Mouse (Mus musculus): Measurements from ENCODE around the gene Wdr63. TPM values are rescaled to one million over a fixed set of nuclear protein-coding genes. Genes with fewer than 3 reads are reported as not detected.

The Wdr63 gene
- polyA plus RNA-seq, 1 experiment from 2014 or later = not detected

GRCm38 (mm10) chr3:146072780-146073179 is 35.1 kb downstream of the Wdr63 start:
- WGBS = 79% methylated on average over 7 of the region's 7 CpGs
- DNase-seq (ENCODE audit: low spot score) = no peak
- H3K27me3 ChIP-seq (ENCODE audit: low read depth, poor library complexity, severe bottlenecking) = no peaks in the 10 kb centered on the region
- H3K4me1 ChIP-seq = peaks cover 7% of the 10 kb centered on the region; the same call in 1 of the 2 replicates
- H3K4me3 ChIP-seq = no peak overlapping the region
- no peak overlapping the region for H3K27ac ChIP-seq
- H3K36me3 ChIP-seq = no peaks in the 10 kb centered on the region
- H3K9me3 ChIP-seq (replicated peaks) = no peaks in the 10 kb centered on the region

DNA sequence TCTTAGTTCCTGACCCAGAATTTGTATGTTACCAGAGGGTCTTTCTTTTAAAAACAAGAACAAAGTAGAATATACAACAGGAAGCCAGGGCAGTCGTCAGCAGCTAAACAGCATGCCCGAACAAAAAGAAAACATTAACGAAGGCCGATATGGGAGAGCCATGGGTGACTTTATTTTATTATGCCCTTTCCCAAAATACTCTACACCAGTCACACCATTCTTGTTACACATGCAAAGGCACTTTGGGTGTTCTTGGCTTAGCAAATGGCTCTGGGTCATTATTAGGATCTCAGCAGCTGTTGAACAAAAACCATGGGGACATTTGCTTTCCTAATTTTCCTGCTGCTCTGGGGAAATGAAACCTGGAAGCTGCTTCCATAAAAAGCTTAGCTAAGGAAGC is 38.7 kb downstream of the Wdr63 start:
- Histone ChIP-seq H3K4me3 (no peak overlapping the region), H3K36me3 (no peaks in the 10 kb centered on the region), H3K9me3 (replicated peaks) (no peaks in the 10 kb centered on the region), H3K27ac (no peak overlapping the region), H3K4me1 (peaks cover 7% of the 10 kb centered on the region; the same call in 1 of the 2 replicates), H3K27me3 (ENCODE audit: low read depth, poor library complexity, severe bottlenecking) (no peaks in the 10 kb centered on the region)
- 86% methylated on average over 4 of the region's 4 CpGs for WGBS
- no peak for DNase-seq (ENCODE audit: low spot score)

DNA sequence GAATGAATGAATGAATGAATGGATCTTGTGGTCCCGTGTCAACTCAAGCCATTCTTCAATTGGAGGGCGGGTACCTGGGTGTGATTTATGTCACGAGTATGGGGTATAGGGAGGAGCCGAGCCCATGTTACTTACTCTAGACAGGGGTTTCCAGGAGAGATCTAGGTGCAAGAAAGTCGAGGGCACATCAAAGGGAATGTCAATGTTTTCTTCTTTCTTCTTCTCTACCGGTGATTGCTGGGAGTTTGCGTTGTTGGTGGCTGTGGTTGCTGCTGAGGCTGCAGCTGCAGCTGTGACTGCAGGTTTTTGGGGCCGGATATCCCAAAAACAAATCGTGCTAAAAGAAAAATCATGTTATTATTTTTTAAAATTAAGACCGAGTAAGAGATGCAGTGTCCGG is 44.8 kb downstream of the Wdr63 start:
- WGBS = 80% methylated on average over 11 of the region's 11 CpGs

DNA sequence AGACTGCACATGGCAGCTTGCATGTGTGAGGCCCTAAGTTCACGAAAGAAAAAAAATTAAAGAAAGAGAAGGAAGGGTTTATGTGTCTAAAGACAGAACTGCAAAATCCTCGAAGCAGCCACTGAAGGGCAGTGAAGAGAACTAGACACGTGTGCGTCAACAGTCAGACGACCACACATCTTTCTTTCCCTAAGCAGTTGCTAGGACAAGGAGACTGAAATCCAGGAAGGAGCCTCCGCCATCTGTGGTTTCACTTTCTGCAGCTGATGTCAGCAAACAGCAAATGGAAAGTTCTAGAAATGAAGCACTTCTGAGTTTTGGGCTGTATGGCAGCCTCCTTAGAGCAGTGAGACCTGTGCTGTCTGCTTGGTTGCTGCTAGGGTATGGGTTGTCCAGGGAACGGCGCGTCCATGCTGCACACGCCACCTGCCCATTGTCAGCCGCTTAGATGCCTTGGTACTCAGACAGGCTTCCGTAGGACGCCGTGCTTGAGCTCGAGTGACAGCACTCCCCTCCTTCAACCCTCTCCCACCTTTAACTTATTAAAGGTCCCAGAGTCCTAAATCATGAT is 48.5 kb downstream of the Wdr63 start:
- peaks cover 12% of the 10 kb centered on the region for H3K4me1 ChIP-seq
- no peak overlapping the region for H3K27ac ChIP-seq
- peaks cover 4% of the 10 kb centered on the region; the same call in 1 of the 2 replicates for H3K27me3 ChIP-seq (ENCODE audit: low read depth, poor library complexity, severe bottlenecking)
- DNase-seq (ENCODE audit: low spot score) = no peak
- no peaks in the 10 kb centered on the region for H3K36me3 ChIP-seq
- no peak overlapping the region for H3K4me3 ChIP-seq
- 76% methylated on average over 15 of the region's 15 CpGs for WGBS
- no peaks in the 10 kb centered on the region for H3K9me3 ChIP-seq (replicated peaks)

More for the DNA sequence above, 44.8 kb downstream of the Wdr63 start:
- DNase-seq (ENCODE audit: low spot score) = no peak
- Histone ChIP-seq H3K4me3 (no peak overlapping the region), H3K27me3 (ENCODE audit: low read depth, poor library complexity, severe bottlenecking) (no peaks in the 10 kb centered on the region), H3K27ac (no peak overlapping the region), H3K4me1 (peaks cover 12% of the 10 kb centered on the region), H3K9me3 (replicated peaks) (no peaks in the 10 kb centered on the region), H3K36me3 (no peaks in the 10 kb centered on the region)

GRCm38 (mm10) chr3:146058263-146058662 is 49.7 kb downstream of the Wdr63 start:
- peak; percentile 71 for DNase-seq (ENCODE audit: low spot score)
- no peak overlapping the region for H3K27ac ChIP-seq
- peaks cover 4% of the 10 kb centered on the region; the same call in 1 of the 2 replicates for H3K27me3 ChIP-seq (ENCODE audit: low read depth, poor library complexity, severe bottlenecking)
- no peaks in the 10 kb centered on the region for H3K36me3 ChIP-seq
- no peaks in the 10 kb centered on the region for H3K9me3 ChIP-seq (replicated peaks)
- peaks cover 12% of the 10 kb centered on the region for H3K4me1 ChIP-seq
- H3K4me3 ChIP-seq = no peak overlapping the region
- 22% methylated on average over 4 of the region's 4 CpGs for whole genome bisulfite sequencing

GRCm38 (mm10) chr3:146057131-146057530 is 50.8 kb downstream of the Wdr63 start:
- Histone ChIP-seq H3K4me3 (no peak overlapping the region), H3K36me3 (no peaks in the 10 kb centered on the region), H3K27me3 (ENCODE audit: low read depth, poor library complexity, severe bottlenecking) (peaks cover 4% of the 10 kb centered on the region; the same call in 1 of the 2 replicates), H3K4me1 (peaks cover 12% of the 10 kb centered on the region), H3K9me3 (replicated peaks) (no peaks in the 10 kb centered on the region), H3K27ac (no peak overlapping the region)
- DNase-seq (ENCODE audit: low spot score) = no peak
- 79% methylated on average over 7 of the region's 7 CpGs for WGBS

DNA sequence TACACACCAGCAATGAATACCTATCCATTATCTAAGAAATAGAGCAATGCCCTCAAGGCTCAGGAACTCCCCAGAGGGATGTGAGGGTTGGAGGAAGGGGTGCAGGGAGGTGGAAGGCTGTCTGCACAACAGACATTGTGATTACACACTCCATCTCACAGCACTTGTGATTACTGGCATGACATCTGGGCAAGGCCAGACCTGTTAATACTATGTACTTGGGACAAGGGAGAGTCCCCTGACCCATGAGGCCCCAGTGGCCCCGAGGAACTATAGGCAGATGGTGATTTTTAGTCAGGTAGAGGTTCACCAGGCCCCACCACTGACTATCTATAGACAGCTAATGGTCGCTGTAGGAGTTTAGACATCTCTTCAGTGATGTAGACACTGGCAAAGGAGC is 54.1 kb downstream of the Wdr63 start:
- H3K36me3 ChIP-seq = no peaks in the 10 kb centered on the region
- H3K4me1 ChIP-seq = no peaks in the 10 kb centered on the region
- no peak for DNase-seq (ENCODE audit: low spot score)
- H3K4me3 ChIP-seq = no peak overlapping the region
- no peaks in the 10 kb centered on the region for H3K9me3 ChIP-seq (replicated peaks)
- peaks cover 4% of the 10 kb centered on the region; the same call in 1 of the 2 replicates for H3K27me3 ChIP-seq (ENCODE audit: low read depth, poor library complexity, severe bottlenecking)
- 76% methylated on average over 2 of the region's 2 CpGs for WGBS
- no peak overlapping the region for H3K27ac ChIP-seq

- Histone ChIP-seq H3K27ac (no peak overlapping the region), H3K4me3 (no peak overlapping the region), H3K36me3 (no peaks in the 10 kb centered on the region), H3K9me3 (replicated peaks) (no peaks in the 10 kb centered on the region), H3K27me3 (ENCODE audit: low read depth, poor library complexity, severe bottlenecking) (peaks cover 8% of the 10 kb centered on the region; the same call in 1 of the 2 replicates), H3K4me1 (no peaks in the 10 kb centered on the region)
- DNase-seq (ENCODE audit: low spot score) = no peak
- 76% methylated on average over 6 of the region's 6 CpGs for WGBS
Observed at GRCm38 (mm10) chr3:146053082-146053814, 54.7 kb downstream of the Wdr63 start.

DNA sequence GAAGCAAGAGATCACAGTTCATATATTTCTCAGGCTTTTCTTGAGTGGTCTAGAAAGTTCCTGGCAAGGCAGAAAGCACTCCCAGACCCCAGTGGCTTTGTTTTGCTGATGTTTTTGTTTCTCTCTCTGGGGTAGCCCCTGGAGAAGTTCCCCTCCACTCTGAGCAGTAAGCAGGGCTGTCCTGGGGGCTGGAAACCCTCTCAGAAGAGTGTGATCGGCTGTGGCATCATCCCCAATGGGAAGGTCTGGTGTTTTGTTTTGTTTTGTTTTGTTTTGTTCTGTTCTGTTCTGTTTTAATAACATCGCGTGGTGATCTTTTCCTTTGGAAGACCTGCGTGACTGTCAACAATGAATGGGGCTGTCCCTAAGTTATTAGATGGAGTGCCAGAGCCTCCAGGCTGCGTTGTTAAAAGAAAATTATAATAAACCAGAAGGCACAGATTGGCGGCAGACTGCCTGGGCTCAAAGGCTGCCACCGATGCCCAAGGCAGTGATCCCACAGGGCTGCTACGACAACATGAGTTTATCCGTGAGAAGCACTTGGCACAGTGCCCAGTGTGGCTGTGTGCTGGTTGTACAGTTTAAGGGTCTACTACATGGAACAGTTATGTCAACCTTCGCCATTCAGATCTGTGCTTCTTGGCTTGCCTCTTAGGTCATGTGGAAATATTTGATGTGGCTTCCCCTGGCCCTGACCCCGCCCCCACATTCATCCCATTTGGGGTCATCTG is 56.5 kb downstream of the Wdr63 start:
- DNase-seq (ENCODE audit: low spot score) = no peak
- H3K27ac ChIP-seq = no peak overlapping the region
- no peak overlapping the region for H3K4me3 ChIP-seq
- 86% methylated on average over 11 of the region's 11 CpGs for WGBS
- H3K9me3 ChIP-seq (replicated peaks) = no peaks in the 10 kb centered on the region
- peaks cover 9% of the 10 kb centered on the region; the same call in 1 of the 2 replicates for H3K27me3 ChIP-seq (ENCODE audit: low read depth, poor library complexity, severe bottlenecking)
- no peaks in the 10 kb centered on the region for H3K36me3 ChIP-seq
- peaks cover 9% of the 10 kb centered on the region for H3K4me1 ChIP-seq

- Histone ChIP-seq H3K9me3 (replicated peaks) (no peaks in the 10 kb centered on the region), H3K27me3 (ENCODE audit: low read depth, poor library complexity, severe bottlenecking) (peaks cover 8% of the 10 kb centered on the region; the same call in 1 of the 2 replicates), H3K27ac (no peak overlapping the region), H3K4me1 (peaks cover 13% of the 10 kb centered on the region), H3K36me3 (no peaks in the 10 kb centered on the region), H3K4me3 (no peak overlapping the region)
- 88% methylated on average over 5 of the region's 5 CpGs for WGBS
- DNase-seq (ENCODE audit: low spot score) = no peak
Observed at GRCm38 (mm10) chr3:146049951-146050350, 58.0 kb downstream of the Wdr63 start.

DNA sequence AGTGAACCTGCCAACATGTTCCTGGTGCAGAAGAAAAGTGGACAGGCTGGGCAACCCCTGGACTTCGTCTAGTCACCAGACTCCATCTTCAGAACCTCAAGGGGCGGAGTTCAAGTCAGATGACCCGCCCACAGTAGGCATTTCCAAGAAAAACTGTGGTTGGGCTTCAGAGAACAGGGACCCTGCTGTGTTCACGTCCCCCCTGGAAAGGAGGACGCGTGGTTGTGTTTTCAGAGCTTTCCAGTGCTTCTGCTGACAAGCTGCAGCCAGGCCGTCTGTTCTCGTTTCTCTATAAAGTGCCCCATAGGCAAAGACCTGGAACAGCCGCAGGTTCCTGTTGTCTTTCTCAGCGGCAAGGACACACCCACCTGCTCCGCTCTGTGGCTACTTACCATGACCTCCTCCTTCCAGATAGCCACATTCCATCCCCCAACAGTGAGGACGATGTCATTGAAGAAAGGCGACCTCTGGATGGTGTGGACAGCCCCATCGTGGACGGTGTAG is 60.2 kb downstream of the Wdr63 start:
- Histone ChIP-seq H3K27me3 (ENCODE audit: low read depth, poor library complexity, severe bottlenecking) (0 out of 2 replicates have a peak, but pooled peaks cover 5% of the 10 kb centered on the region), H3K4me1 (peaks cover 15% of the 10 kb centered on the region), H3K4me3 (peak overlapping the region; percentile 27), H3K27ac (no peak overlapping the region), H3K36me3 (no peaks in the 10 kb centered on the region), H3K9me3 (replicated peaks) (no peaks in the 10 kb centered on the region)
- WGBS = 26% methylated on average over 15 of the region's 15 CpGs
- DNase-seq (ENCODE audit: low spot score) = peak; percentile 49

- no peaks in the 10 kb centered on the region for H3K9me3 ChIP-seq (replicated peaks)
- no peak overlapping the region for H3K27ac ChIP-seq
- 89% methylated on average over 11 of the region's 11 CpGs for WGBS
- no peaks in the 10 kb centered on the region for H3K36me3 ChIP-seq
- H3K4me3 ChIP-seq = no peak overlapping the region
- DNase-seq (ENCODE audit: low spot score) = no peak
- H3K27me3 ChIP-seq (ENCODE audit: low read depth, poor library complexity, severe bottlenecking) = 0 out of 2 replicates have a peak, but pooled peaks cover 5% of the 10 kb centered on the region
- peaks cover 15% of the 10 kb centered on the region for H3K4me1 ChIP-seq
Observed at GRCm38 (mm10) chr3:146046076-146046475, 61.9 kb downstream of the Wdr63 start.

All from limb, embryonic 10.5 days (tissue).